In genomic region chr9:84114254-84114653, GRCm38 (mm10) we compare ENCODE assay signal across 13 mouse cellular contexts.
DNase-seq lines count a peak whose midpoint lies in the region; ATAC-seq and TF ChIP-seq lines count a peak whose summit lies in the region.
"Had no signal": no experiment of that assay in that cellular context is flagged by ENCODE, and none has a peak within 500 bp of the region (broad histone marks: within the 10 kb centered on the region; RNA-seq: fewer than 3 reads in every experiment).

No protein-coding gene starts in this region.

- H3K4me2 ChIP-seq in heart, embryonic 12.5 days = 0 out of 2 replicates have a peak overlapping the region, but pooled peaks have one; percentile 7
- peak overlapping the region; percentile 29 for H3K4me2 ChIP-seq in lung, postnatal 0 days (replicated peaks; ENCODE audit: low read depth, low read length)
- H3K4me2 ChIP-seq in intestine, embryonic 16.5 days (ENCODE audit: low read depth, low read length) = peak overlapping the region; percentile 36
- H3K4me2 ChIP-seq in stomach, embryonic 15.5 days = peak overlapping the region; percentile 40

- ATAC-seq in heart, embryonic 12.5 days (ENCODE audit: insufficient number of reproducible peaks, low FRiP score) = no peak
- no peak for ATAC-seq in lung, postnatal 0 days
- ATAC-seq in intestine, embryonic 16.5 days = no peak
- ATAC-seq in stomach, embryonic 15.5 days (ENCODE audit: insufficient read depth, low FRiP score, low read depth) = no peak

- DNase-seq in heart, postnatal 36 days = no peak
- DNase-seq in lung, postnatal 0 days (ENCODE audit: low spot score) = no peak
- no peak for DNase-seq in lung, postnatal 14 days
- DNase-seq in MN1 (ENCODE audit: low spot score) = no peak
- DNase-seq in urinary bladder, postnatal 36 days (ENCODE audit: low spot score in 2 of 2) = no peak
- DNase-seq: gastrocnemius, postnatal 25 days; kidney, postnatal 25 days; lung, adult 18-20 months; thymus, adult 18-20 months had no signal

- H3K9ac ChIP-seq in heart, embryonic 12.5 days = no peak overlapping the region
- H3K9ac ChIP-seq in lung, postnatal 0 days (replicated peaks; ENCODE audit: low read depth) = no peak overlapping the region
- H3K9ac ChIP-seq in intestine, embryonic 16.5 days (ENCODE audit: low read depth, low read length) = no peak overlapping the region; the same call in 1 of the 2 replicates
- H3K9ac ChIP-seq in stomach, embryonic 15.5 days = no peak overlapping the region

- no peaks in the 10 kb centered on the region for H3K36me3 ChIP-seq in heart, embryonic 12.5 days
- H3K36me3 ChIP-seq in lung, postnatal 0 days (ENCODE audit: insufficient read depth, low read length) = no peaks in the 10 kb centered on the region
- no peaks in the 10 kb centered on the region for H3K36me3 ChIP-seq in intestine, embryonic 16.5 days (ENCODE audit: control insufficient read depth, insufficient read depth, low read length)
- H3K36me3 ChIP-seq in stomach, embryonic 15.5 days = no peaks in the 10 kb centered on the region

- no peaks in the 10 kb centered on the region for H3K27me3 ChIP-seq in heart, embryonic 12.5 days (replicated peaks)
- no peaks in the 10 kb centered on the region for H3K27me3 ChIP-seq in lung, postnatal 0 days (replicated peaks; ENCODE audit: insufficient read depth, low read length)
- no peaks in the 10 kb centered on the region for H3K27me3 ChIP-seq in intestine, embryonic 16.5 days (replicated peaks; ENCODE audit: control insufficient read depth, insufficient read depth, low read length)
- no peaks in the 10 kb centered on the region for H3K27me3 ChIP-seq in stomach, embryonic 15.5 days (replicated peaks)

- H3K27ac ChIP-seq in heart, embryonic 12.5 days (ENCODE audit: poor library complexity, severe bottlenecking) = no peak overlapping the region
- H3K27ac ChIP-seq in lung, postnatal 0 days (ENCODE audit: low read length) = no peak overlapping the region
- no peak overlapping the region for H3K27ac ChIP-seq in intestine, embryonic 16.5 days (ENCODE audit: low read length)
- no peak overlapping the region; the same call in 1 of the 2 replicates for H3K27ac ChIP-seq in stomach, embryonic 15.5 days

- no peaks in the 10 kb centered on the region for H3K9me3 ChIP-seq in heart, embryonic 12.5 days (replicated peaks)
- no peaks in the 10 kb centered on the region for H3K9me3 ChIP-seq in lung, postnatal 0 days (ENCODE audit: low read length)
- H3K9me3 ChIP-seq in intestine, embryonic 16.5 days (ENCODE audit: control insufficient read depth, low read length) = no peaks in the 10 kb centered on the region
- no peaks in the 10 kb centered on the region for H3K9me3 ChIP-seq in stomach, embryonic 15.5 days

- H3K4me3 ChIP-seq in heart, embryonic 12.5 days = no peak overlapping the region
- H3K4me3 ChIP-seq in lung, postnatal 0 days (ENCODE audit: low read depth, low read length) = no peak overlapping the region; the same call in 1 of the 2 replicates
- peak overlapping the region; percentile 21; the same call in 1 of the 2 replicates for H3K4me3 ChIP-seq in intestine, embryonic 16.5 days (ENCODE audit: low read length)
- peak overlapping the region; percentile 25 for H3K4me3 ChIP-seq in stomach, embryonic 15.5 days (replicated peaks)
- H3K4me3 ChIP-seq: myocyte had no signal

- peaks cover 20% of the 10 kb centered on the region for H3K4me1 ChIP-seq in heart, embryonic 12.5 days (replicated peaks)
- no peaks in the 10 kb centered on the region for H3K4me1 ChIP-seq in lung, postnatal 0 days (ENCODE audit: insufficient read depth, low read depth, low read length)
- no peaks in the 10 kb centered on the region for H3K4me1 ChIP-seq in intestine, embryonic 16.5 days (ENCODE audit: control insufficient read depth, insufficient read depth, low read length)
- H3K4me1 ChIP-seq in stomach, embryonic 15.5 days = peaks cover 7% of the 10 kb centered on the region; the same call in 1 of the 2 replicates

- no peak for TF ChIP-seq CTCF in lung, postnatal 0 days (IDR thresholded peaks at IDR 0.05)

- TF ChIP-seq EP300 in lung, postnatal 0 days (IDR thresholded peaks at IDR 0.05) = no peak

- WGBS in heart, embryonic 12.5 days = 58% methylated on average over 13 of the region's 13 CpGs
- WGBS in lung, postnatal 0 days = 43% methylated on average over 13 of the region's 13 CpGs
- 66% methylated on average over 13 of the region's 13 CpGs for WGBS in intestine, embryonic 16.5 days
- 56% methylated on average over 13 of the region's 13 CpGs for WGBS in stomach, embryonic 15.5 days

- intact Hi-C loops in heart, postnatal 36 days (cut with DNase I) = loop anchor here (10.0 kb wide), 1 partner anchor 1211 kb away; the partner anchor contains the start of gene Tent5a

Comparison
In these comparisons a context has a peak if more than half of its experiments do, and no peak if none do; other contexts are left out.
1. H3K4me3 ChIP-seq: peak in intestine, embryonic 16.5 days (single experiment) and stomach, embryonic 15.5 days (single experiment); none in heart, embryonic 12.5 days (single experiment) and lung, postnatal 0 days (single experiment).
2. Peak in every context shown above with its lines, with median percentiles within 50 percentile points of each other: H3K4me2 ChIP-seq.